Mouse (Mus musculus) telencephalon, adult 2 months (tissue): ENCODE results near the gene Zc3hav1l.

Source experiments
- DNase-seq: peaks from one replicate; pipeline ENCODE4 v3.0.0-alpha.2; 2011; ENCODE audit warnings: low read depth, low spot score

Gene Zc3hav1l

GRCm38 (mm10) chr6:38298761-38299401 is at the start of gene Zc3hav1l:
Gene Zc3hav1l, minus strand, starts transcription at chr6:38299259.
- DNase-seq: peak; percentile 32

DNA sequence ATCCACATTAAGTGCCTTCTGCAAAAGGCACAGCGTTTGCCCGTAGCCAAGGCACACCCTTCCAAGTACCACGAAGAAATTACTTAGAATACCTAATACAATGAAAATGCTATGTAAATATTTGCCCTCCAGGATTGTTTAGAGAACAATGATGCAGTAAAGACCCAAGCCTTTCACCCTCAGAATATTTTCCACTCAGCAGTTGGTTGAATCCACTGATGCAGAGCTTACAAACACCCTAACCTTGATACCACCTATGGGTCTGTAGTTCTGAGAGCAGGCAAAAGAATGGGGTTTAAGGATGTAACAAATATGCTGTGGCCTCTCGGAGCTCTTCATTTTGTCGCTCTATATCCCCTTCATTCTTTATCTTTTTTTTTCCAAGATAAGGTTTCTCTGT is 48.8 kb upstream of the Zc3hav1l start:
- DNase-seq: no peak

DNA sequence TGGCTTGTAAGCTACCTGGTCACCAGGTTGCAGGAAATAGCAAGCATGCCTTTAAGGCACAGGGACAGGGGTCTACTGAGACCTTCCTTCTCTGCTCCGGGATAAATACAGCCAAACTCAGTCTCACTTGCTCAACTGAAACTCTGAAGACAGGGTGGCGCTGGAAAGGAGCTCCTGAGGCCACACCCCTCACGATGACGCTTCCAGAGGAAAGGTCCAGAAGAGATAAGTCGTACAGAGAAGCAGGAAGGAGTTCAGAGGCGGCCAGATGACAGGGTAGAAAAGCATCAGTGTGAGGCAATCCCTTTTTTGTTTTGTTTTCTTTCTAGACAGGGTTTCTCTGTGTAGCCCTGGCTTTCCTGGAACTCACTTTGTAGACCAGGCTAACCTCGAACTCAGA is 46.7 kb upstream of the Zc3hav1l start:
- DNase-seq: no peak

DNA sequence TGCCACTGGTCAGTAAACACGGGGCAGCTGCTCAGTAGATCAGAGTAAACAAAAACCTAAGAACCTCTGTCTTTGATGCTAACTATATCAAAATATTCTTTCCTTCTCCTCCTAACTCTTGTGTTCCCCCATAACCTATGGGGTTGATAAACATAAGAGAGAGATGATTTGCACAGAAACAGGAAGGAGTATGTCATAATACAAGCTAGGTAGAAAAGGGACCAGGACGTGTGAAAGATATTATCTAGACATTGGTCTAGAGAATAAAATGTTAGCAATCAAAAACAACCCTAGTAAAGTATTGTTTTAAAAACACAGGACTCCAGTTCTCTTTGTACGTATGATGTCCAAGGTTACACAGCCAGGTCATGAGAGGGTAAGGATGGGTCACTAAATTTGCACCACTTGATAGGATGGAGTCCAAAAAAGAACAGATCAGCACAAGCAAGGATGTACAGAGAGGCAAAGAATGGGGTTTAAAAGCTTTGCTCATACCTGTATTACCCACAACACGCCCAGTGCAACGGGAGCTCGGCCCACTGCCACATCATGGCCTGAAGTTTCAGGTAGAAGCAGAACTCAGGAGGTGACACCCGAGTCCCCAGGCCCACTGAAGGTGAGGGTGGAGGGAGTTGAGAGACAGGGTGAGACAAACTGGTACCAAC is 45.1 kb upstream of the Zc3hav1l start:
- no peak for DNase-seq

GRCm38 (mm10) chr6:38343581-38343980 is 44.5 kb upstream of the Zc3hav1l start:
- DNase-seq: no peak

DNA sequence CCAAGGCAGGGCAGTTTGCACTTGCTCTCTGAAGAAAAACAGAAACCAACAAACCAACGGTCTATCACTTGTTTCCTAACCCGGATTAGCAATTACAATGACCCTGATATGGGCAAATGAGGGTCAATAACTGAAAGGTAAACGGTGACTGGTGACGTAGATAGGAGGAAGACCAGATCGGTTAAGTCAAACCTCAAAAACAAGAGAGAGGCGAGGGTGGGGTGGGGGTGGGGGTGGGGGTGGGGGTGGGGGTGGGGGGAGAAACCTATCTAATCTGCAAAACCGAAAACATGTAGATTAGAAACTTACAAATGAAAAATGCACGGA is 43.6 kb upstream of the Zc3hav1l start:
- DNase-seq: no peak

DNA sequence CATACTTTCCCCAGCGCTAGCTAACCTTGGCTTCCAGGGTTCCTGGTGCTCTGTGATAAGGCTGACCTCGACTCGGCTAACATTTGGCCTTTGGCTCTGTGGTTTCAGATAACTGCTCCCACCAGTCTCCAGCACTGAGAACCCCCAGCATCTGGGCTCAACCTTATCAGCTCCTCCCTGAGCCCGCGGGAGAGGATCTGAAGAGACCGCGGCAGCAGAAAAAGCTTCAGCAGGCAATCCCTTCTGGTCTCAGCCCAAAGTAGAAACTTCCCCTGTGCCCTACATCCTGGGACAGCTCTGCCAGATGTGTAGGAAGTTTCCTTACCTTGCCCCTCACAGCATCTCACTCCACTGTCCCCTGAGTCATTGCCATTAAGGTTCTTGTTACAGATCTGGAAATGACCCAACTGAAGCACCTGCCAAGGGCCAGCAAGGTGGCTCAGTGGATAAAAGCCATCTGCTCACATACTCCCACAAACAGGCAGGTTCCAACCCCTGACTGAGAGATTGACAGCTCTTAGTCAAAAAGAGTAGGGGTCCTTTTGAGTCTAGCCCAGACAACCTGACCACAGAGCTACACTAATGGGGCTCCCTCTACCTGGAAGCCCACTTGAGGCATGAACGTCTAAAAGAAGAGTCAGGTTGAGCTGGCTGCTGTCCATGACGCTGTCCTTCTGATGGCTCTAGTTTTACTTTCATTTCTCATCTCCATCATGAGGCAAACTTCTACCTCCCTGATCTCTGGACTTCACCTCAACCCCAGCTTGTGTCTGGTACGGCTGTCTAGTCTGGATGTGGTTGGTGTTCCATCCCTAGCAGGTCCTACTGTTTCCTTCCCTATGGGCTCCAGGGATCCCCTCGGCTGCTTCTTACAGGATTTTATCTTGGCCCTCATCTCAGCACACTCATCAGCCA is 42.9 kb upstream of the Zc3hav1l start:
- no peak for DNase-seq

GRCm38 (mm10) chr6:38339078-38339477 is 40.0 kb upstream of the Zc3hav1l start:
- DNase-seq: no peak

- no peak for DNase-seq
Measured at GRCm38 (mm10) chr6:38337951-38338350, 38.9 kb upstream of the Zc3hav1l start.

DNA sequence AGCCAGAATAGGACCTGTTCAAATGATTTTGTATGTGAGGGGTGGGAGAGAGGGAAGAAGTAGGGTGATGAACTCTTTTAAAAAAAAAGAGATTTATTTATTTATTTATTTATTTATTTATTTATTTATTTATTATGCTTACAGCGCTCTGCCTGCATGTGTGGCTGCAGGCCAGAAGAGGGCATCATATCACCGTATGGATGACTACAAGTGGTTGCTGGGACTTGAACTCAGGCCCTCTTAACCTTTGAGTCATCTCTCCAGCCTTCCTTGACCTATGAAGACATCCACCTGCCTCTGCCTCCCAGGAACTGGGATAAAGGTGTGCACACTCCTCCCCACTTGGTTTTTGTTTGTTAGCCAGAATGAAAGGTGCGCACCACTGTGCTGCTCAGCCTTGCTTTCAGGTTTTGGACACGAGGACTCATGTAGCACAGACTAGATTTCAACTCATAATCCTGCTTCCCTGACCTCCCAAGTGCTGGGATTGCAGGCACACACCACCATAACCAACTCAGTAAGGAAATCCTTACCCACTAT is 38.2 kb upstream of the Zc3hav1l start:
- no peak for DNase-seq

GRCm38 (mm10) chr6:38335264-38335663 is 36.2 kb upstream of the Zc3hav1l start:
- DNase-seq: no peak

DNA sequence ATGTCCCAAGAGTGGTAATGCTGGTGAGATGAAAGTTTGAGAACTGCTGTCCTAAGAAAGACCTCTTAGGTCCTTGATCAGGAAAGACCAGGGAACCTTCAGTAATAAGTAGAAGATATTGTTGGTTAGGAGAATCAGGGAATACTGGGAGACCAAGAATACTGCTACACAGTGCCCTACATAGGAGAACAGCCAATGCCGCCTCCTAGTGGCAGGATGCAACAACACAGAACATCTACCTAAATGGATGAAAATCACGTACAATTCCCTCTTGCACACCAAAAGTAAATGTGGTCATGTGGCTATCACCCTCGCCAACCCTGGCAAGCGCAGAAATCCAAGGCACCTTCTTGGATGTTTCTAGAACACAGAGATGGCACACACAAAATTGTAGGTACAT is 27.5 kb upstream of the Zc3hav1l start:
- peak; percentile 57 for DNase-seq

DNA sequence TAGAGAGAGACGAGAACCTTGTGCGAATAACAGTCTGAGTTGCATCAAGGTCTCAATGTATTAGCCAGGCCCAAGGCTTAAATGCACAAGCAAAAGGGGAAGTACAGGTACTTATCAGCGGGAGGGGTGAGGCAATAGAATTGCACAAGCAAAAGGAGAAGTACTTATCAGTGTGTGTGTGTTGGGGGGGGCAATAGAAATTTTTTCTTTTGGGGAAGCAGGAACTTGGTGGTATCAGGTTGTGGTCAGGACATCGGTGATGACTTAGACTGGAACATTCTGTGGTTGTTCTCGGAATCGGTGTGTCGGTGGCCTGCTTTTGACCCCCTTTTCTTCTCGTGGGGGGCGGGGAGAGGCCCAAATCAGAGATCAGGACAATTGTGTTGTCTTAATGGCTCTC is 21.6 kb upstream of the Zc3hav1l start:
- DNase-seq: no peak

- no peak for DNase-seq
Measured at GRCm38 (mm10) chr6:38316050-38316449, 17.0 kb upstream of the Zc3hav1l start.

GRCm38 (mm10) chr6:38309741-38310140 is 10.7 kb upstream of the Zc3hav1l start:
- DNase-seq: no peak

DNA sequence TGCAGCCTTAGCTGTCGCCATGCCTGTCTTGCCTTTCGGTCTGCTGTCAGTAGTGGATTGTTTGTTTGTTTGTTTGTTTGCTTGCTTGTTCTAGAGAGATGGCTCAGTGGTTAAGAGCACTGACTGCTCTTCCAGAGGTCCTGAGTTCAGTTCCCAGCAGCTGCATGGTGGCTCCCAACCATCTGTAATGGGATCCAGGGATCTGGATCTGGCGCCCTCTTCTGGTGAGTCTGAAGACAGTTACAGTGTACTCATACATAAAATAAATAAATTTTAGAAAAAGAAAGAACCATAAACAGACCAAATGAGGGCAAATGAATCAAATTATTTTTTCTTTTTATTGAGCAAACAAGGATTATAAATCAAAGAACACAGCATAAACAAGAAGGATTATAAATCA is 5.9 kb upstream of the Zc3hav1l start:
- no peak for DNase-seq

DNA sequence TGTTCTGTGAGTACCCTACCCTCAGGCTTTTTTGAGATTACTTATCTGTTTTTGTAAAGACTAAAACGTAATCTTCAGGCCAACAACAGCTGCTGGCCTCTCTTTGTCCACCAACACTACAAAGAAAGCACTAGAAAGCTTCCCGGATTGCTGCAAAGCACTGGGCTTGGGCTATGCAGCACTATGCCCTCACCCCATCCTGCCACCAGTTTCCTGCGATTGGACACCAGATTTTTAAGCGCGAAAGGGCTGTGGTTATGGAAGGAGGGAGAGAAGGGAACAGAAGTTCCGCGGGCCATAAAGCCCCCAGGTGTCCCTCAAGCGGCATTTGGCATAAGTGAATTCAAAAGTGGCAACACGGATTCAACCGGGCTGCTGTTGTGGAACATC is 818 bp downstream of the Zc3hav1l start:
- DNase-seq: no peak

- DNase-seq: no peak
Measured at GRCm38 (mm10) chr6:38297580-38298245, 1.3 kb downstream of the Zc3hav1l start.

DNA sequence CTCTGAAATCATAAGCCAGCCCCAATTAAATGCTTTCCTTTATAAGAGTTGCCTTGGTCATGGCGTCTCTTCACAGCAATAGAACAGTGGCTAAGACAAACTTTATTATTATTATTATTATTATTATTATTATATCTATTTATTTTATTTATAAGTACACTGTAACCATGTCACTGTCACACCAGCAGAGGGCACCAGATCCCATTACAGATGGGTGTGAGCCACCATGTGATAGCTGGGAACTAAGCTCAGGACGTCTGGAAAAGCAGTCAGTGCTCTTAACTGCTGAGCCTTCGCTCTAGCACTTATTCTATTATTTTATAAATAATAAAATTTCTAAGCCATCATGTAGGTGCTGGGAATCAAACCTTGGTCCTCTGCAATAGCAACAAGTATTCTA is 5.4 kb downstream of the Zc3hav1l start:
- no peak for DNase-seq

GRCm38 (mm10) chr6:38292871-38293646 is 6.0 kb downstream of the Zc3hav1l start:
- no peak for DNase-seq

DNA sequence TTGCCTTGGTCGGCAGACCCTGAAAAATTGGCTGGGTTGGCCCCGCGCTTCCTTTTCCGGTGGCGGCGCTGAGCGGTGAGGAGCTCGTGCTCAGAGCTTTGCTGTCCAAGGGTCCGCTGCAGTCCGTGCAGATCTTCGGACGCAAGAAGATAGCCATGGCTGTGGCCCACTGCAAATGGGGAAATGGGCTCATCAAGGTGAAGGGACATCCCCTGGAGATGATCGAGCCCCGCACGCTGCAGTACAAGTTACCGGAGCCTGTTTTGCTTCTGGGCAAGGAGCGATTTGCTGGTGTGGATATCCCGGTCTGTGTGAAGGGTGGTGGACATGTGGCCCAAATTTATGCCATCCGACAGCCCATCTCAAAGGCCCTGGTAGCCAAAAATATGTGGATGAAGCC is 14.6 kb downstream of the Zc3hav1l start:
- DNase-seq: no peak
